Mouse (Mus musculus): ENCODE data around the gene Muc20. TPM values are rescaled to one million over a fixed set of nuclear protein-coding genes. Genes with fewer than 3 reads are reported as not detected.
A peak's percentile ranks its signal among the peaks of the same experiment; 100 is the strongest.

The Muc20 gene
- polyA plus RNA-seq (2015; fragmentation: Nextera tagmentation; extraction: Ambion mirVana) = 4.4 and 4.6 TPM in 2 replicates

DNA sequence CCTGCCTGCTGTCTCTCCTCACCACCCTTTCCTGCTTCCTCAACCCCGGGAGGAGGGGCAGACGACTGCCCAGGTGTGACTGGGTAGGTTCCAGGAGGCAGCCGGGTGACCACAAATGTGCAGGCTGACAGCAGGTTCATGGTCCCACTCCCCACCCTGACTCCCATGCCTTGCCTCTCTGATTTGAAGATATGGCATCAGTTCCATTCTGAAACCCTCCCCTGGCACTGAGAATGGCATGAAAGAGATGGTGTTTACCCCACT is at the start of gene Muc20:
Muc20 (minus strand) TSS at position 10 of the 264 bp plus-strand sequence.
- no peak for ATAC-seq (replicated peaks; ENCODE audit: low FRiP score)
- Histone ChIP-seq H3K9ac (no peak within 1 kb of the TSS), H3K27me3 (no peaks in the 10 kb centered on the region), H3K4me2 (0 out of 2 replicates have a peak within 1 kb of the TSS, but pooled peaks have one; percentile 6), H3K4me3 (replicated peaks) (no peak within 1 kb of the TSS), H3K4me1 (peaks cover 13% of the 10 kb centered on the region; the same call in 1 of the 2 replicates), H3K36me3 (no peaks in the 10 kb centered on the region), H3K27ac (peak within 1 kb of the TSS; percentile 37; the same call in 1 of the 2 replicates), H3K9me3 (replicated peaks) (no peaks in the 10 kb centered on the region)
- 47% methylated on average over 3 of the region's 3 CpGs for WGBS

DNA sequence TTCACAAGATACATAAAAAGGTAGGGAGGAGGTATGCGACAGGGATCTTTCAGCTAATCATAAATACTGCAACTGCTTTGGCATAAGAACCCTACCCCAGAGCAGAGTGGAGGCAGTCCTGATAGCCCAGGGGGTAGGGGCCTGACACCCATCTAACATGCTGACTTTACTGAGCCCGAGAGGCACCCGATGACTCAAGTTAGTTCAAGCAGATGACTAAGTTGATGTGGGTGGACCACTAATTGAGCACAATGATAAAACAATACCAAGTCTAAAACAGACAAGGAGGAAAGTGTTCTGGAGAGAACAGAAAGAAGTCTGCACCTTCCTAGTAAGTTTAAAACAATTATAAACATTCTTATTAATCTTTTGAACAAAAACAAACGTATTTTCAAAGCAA is 34.3 kb upstream of the Muc20 start:
- 89% methylated on average over 4 of the region's 4 CpGs for WGBS
- no peak overlapping the region for H3K4me3 ChIP-seq (replicated peaks)
- no peaks in the 10 kb centered on the region for H3K4me1 ChIP-seq
- no peaks in the 10 kb centered on the region for H3K9me3 ChIP-seq (replicated peaks)
- no peak overlapping the region for H3K4me2 ChIP-seq
- H3K36me3 ChIP-seq = peaks cover 69% of the 10 kb centered on the region
- H3K27me3 ChIP-seq = no peaks in the 10 kb centered on the region
- H3K27ac ChIP-seq = no peak overlapping the region
- no peak for ATAC-seq (replicated peaks; ENCODE audit: low FRiP score)
- no peak overlapping the region for H3K9ac ChIP-seq

DNA sequence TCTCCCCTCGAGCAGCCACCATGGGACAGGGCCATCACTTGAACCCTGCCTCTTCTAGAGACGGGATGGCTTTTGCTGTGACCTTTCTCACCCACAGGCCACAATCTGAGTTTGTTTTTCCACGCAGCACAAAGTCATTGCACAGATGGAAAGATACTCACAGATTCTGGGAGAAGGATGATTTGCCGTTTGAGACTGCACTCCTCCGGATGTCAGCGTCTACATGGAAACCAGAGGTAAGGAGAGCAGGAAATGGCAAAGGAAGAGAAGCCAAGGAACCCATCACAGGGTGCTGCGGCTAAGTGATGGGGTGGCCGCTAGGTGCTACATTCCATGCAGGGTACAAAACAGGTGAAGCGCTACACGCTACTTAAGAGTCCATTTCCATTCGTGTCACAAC is 31.9 kb upstream of the Muc20 start:
- Histone ChIP-seq H3K9me3 (replicated peaks) (no peaks in the 10 kb centered on the region), H3K9ac (no peak overlapping the region), H3K36me3 (peaks cover 69% of the 10 kb centered on the region), H3K27ac (no peak overlapping the region), H3K4me3 (replicated peaks) (no peak overlapping the region), H3K4me1 (peaks cover 3% of the 10 kb centered on the region; the same call in 1 of the 2 replicates), H3K27me3 (no peaks in the 10 kb centered on the region), H3K4me2 (no peak overlapping the region)
- ATAC-seq (replicated peaks; ENCODE audit: low FRiP score) = no peak
- WGBS = 70% methylated on average over 11 of the region's 11 CpGs

DNA sequence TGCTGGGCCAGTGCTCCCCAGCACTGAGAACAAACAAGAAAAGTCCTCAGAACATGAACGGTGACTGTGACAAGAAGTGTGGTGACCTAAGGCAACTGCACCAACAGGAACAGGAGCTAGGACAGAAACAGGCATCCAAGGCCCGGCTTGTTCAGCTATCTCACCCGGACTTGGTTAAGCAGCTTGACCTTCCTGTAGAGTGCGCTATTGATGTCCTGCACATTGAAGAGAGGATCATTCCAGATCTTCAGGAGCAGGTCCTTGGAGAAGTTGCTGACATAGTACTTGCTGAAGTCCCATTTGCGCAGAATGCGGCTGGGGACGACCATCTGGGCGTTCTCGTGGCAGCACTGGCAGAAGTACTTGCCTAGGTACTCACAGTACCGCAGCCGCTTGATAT is 29.3 kb upstream of the Muc20 start:
- H3K27me3 ChIP-seq = no peaks in the 10 kb centered on the region
- H3K36me3 ChIP-seq = peaks cover 69% of the 10 kb centered on the region
- no peak overlapping the region for H3K27ac ChIP-seq
- H3K4me3 ChIP-seq (replicated peaks) = no peak overlapping the region
- ATAC-seq (replicated peaks; ENCODE audit: low FRiP score) = no peak
- WGBS = 95% methylated on average over 11 of the region's 11 CpGs
- no peaks in the 10 kb centered on the region for H3K9me3 ChIP-seq (replicated peaks)
- no peak overlapping the region for H3K9ac ChIP-seq
- no peak overlapping the region for H3K4me2 ChIP-seq
- peaks cover 3% of the 10 kb centered on the region; the same call in 1 of the 2 replicates for H3K4me1 ChIP-seq

DNA sequence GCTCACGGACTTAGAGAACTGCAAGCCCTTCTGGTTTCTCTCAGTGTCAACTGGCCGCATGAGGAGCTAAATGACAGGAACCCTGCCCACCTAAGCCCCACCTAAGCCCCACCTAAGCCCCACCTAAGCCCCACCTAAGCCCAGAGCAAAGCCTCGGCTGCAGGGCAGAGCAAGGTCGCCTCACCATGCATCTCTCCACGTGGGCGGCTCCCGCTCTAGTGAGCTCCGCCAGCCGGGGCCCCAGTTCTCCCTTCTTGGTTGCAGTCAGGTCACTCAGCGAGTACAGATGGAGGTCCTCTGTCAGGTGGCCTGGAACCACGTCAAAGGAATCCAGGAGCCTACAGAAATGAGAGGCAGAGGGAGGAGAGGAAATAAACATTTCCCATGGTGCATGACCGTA is 28.1 kb upstream of the Muc20 start:
- peak; percentile 44 for ATAC-seq (replicated peaks; ENCODE audit: low FRiP score)

DNA sequence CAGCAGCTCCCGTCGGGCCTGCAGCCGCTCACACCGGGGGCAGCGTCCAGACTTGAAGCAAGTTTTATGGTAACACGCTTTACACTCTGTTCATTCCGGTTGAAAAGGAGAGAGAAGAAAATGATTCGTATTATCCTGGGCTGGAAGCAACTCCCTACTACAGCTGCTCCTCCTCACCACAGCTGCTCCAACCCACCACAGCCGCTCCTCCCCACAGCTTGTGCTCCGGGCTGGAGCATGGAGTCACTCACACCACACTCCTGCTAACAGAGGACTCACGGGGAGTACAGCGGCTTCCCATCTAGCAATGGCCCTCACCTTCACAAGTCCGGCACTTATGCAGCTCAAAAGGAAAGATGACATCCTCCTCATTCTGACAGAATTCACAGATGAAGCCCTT is 26.8 kb upstream of the Muc20 start:
- Histone ChIP-seq H3K9ac (no peak overlapping the region), H3K27ac (no peak overlapping the region), H3K4me3 (replicated peaks) (no peak overlapping the region), H3K9me3 (replicated peaks) (no peaks in the 10 kb centered on the region), H3K4me2 (no peak overlapping the region), H3K36me3 (peaks cover 58% of the 10 kb centered on the region), H3K4me1 (peaks cover 3% of the 10 kb centered on the region; the same call in 1 of the 2 replicates), H3K27me3 (no peaks in the 10 kb centered on the region)
- ATAC-seq (replicated peaks; ENCODE audit: low FRiP score) = no peak
- WGBS = 74% methylated on average over 13 of the region's 13 CpGs

More for the DNA sequence above, 28.1 kb upstream of the Muc20 start:
- H3K27me3 ChIP-seq = no peaks in the 10 kb centered on the region
- H3K4me2 ChIP-seq = no peak overlapping the region
- no peak overlapping the region for H3K9ac ChIP-seq
- no peaks in the 10 kb centered on the region for H3K9me3 ChIP-seq (replicated peaks)
- H3K36me3 ChIP-seq = peaks cover 69% of the 10 kb centered on the region
- no peak overlapping the region for H3K4me3 ChIP-seq (replicated peaks)
- 50% methylated on average over 12 of the region's 12 CpGs for WGBS
- peaks cover 3% of the 10 kb centered on the region; the same call in 1 of the 2 replicates for H3K4me1 ChIP-seq
- H3K27ac ChIP-seq = no peak overlapping the region

DNA sequence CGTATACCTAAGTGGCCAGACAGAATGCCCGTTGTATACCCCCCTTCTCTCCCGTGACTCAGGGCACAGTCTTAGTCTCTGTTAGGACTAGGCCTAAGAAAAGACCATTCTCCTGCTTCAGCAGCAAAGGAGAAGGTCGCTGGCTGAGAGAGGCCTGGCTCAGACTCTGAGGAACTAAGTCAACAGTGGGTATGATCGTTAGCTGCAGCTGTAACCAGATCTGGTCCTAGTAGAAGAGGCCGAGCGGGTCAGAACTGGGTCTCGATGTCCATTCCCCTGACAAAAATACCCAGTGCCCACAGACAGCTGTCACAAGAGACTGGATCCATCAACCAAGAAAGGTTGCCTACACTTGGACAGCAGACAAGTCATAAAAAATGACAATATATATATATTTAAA is 26.3 kb upstream of the Muc20 start:
- WGBS = 84% methylated on average over 8 of the region's 8 CpGs
- H3K4me2 ChIP-seq = no peak overlapping the region
- H3K9ac ChIP-seq = no peak overlapping the region
- no peaks in the 10 kb centered on the region for H3K9me3 ChIP-seq (replicated peaks)
- no peak for ATAC-seq (replicated peaks; ENCODE audit: low FRiP score)
- H3K36me3 ChIP-seq = peaks cover 52% of the 10 kb centered on the region
- no peak overlapping the region for H3K4me3 ChIP-seq (replicated peaks)
- H3K4me1 ChIP-seq = peaks cover 3% of the 10 kb centered on the region; the same call in 1 of the 2 replicates
- no peak overlapping the region for H3K27ac ChIP-seq
- H3K27me3 ChIP-seq = no peaks in the 10 kb centered on the region

DNA sequence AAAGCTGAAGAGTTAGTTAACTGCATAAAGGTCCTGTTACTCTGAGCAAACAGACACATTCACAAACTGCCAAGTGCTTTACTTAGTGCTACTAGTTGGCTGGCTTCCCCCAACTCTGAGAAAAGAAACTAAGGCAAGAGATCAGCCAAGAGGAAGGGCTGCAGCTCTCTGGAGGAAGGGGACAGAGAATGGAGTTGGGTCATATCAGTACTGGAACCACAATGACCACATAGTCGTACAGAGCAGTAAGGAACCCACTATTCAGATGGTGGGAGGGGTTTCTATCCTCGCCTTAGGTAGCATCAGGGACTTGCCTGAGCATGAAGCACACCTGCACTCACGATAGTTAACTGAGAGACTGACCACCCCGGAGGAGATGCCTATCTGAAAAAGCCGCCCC is 25.6 kb upstream of the Muc20 start:
- 87% methylated on average over 5 of the region's 5 CpGs for WGBS
- no peak overlapping the region for H3K27ac ChIP-seq
- peaks cover 3% of the 10 kb centered on the region; the same call in 1 of the 2 replicates for H3K4me1 ChIP-seq
- H3K27me3 ChIP-seq = no peaks in the 10 kb centered on the region
- H3K9ac ChIP-seq = no peak overlapping the region
- H3K9me3 ChIP-seq (replicated peaks) = no peaks in the 10 kb centered on the region
- no peak for ATAC-seq (replicated peaks; ENCODE audit: low FRiP score)
- no peak overlapping the region for H3K4me3 ChIP-seq (replicated peaks)
- H3K36me3 ChIP-seq = peaks cover 48% of the 10 kb centered on the region
- no peak overlapping the region for H3K4me2 ChIP-seq

DNA sequence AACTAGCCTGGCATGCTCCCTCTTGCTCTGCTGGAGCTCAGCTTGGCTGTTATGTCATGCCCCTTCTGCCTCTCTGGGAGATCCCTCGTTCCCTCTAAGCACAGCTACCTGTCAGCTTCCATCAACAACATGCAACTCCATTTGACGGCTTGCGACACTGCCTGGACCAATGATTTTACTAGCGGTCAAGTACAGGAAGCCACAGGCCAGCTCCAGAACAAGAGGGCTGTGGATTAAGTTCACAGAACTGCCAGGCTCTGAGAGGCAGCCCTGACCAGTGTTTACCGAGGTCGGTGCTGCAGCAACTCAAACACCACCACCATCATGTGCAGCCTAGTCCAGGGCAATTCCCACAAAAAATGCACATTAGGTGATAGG is 25.2 kb upstream of the Muc20 start:
- Histone ChIP-seq H3K27me3 (no peaks in the 10 kb centered on the region), H3K36me3 (peaks cover 45% of the 10 kb centered on the region), H3K9ac (no peak overlapping the region), H3K4me2 (no peak overlapping the region), H3K4me1 (peaks cover 3% of the 10 kb centered on the region; the same call in 1 of the 2 replicates), H3K9me3 (replicated peaks) (no peaks in the 10 kb centered on the region), H3K4me3 (replicated peaks) (no peak overlapping the region), H3K27ac (no peak overlapping the region)
- ATAC-seq (replicated peaks; ENCODE audit: low FRiP score) = no peak
- 69% methylated on average over 6 of the region's 6 CpGs for WGBS

DNA sequence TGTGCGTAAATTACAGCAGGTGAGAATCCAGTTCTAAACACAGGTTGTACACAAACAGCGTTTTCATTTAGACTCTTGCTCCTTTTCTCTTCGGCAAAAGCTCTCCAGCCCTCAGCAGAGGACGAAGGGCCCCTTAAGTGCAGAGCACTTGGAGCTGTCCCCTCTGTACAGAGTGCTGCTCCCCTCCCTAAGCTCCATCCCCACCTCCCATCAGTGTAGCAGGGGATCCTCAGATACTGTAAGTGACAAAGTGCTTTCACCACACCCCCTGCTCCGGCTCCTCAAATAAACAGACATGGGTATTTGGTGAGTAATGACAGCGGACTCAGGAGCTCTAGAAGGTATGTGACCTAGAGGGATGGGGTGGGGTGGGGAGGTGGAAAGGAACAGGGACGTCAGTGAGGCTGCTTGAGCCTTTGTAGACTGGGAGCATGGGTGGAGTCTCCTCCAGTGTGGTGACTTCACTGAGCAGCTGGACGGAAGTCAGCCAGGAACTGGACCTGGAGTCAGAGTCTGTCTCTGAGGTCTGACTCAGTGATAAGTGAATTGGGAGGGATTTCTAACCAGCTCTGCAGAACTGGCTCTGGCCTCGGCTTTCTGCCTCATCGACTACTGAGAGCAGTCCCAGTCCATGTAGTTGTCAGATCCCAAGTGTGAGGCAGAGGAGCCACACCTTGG is 24.7 kb upstream of the Muc20 start:
- no peak overlapping the region for H3K9ac ChIP-seq
- no peak overlapping the region for H3K4me3 ChIP-seq (replicated peaks)
- H3K27ac ChIP-seq = no peak overlapping the region
- H3K4me2 ChIP-seq = no peak overlapping the region
- ATAC-seq (replicated peaks; ENCODE audit: low FRiP score) = peak; percentile 37; the same call in 1 of the 2 replicates
- H3K27me3 ChIP-seq = no peaks in the 10 kb centered on the region
- H3K4me1 ChIP-seq = peaks cover 3% of the 10 kb centered on the region; the same call in 1 of the 2 replicates
- peaks cover 39% of the 10 kb centered on the region for H3K36me3 ChIP-seq
- 54% methylated on average over 10 of the region's 10 CpGs for WGBS
- H3K9me3 ChIP-seq (replicated peaks) = no peaks in the 10 kb centered on the region

DNA sequence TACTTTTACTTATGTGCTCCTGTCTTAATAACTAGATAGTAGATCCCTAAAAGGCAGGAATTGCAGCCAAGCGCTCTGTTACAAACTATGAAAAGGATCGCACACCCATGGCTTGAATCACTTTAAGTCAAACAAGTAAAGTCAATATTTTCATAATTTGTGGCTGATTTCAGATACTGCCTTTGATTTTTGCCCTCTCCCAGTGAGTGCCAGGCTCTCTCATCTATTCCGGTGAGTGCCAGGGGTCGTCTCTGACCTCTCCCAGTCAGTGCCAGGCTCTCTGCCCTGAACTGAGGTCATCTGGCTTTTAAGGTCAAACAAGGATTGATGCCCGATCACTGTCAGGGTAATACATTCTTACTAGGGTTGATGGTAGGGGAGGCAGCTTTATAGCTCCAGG is 21.2 kb upstream of the Muc20 start:
- no peaks in the 10 kb centered on the region for H3K9me3 ChIP-seq (replicated peaks)

DNA sequence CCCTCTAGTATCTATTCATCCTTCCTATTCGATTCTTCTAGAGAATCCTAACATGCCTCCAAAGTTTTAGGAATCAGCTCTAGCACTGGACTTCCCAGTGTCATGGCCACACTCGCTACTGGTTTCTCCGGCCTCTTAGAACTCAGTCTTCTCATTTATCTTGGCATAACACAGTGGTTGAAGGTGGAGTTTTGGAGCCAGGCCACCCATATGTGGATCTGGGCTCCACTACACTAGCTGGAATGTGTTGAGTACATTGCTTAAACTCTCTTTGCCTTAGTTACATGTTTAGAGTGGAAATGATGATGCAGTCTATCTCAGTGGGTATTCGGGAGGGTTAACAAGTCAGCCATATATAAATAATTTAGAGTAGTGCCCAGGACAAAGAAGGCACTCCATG is 20.8 kb upstream of the Muc20 start:
- 91% methylated on average over 4 of the region's 4 CpGs for WGBS

More for the DNA sequence above, 21.2 kb upstream of the Muc20 start:
- WGBS = 86% methylated on average over 5 of the region's 5 CpGs
- H3K27ac ChIP-seq = no peak overlapping the region
- no peak overlapping the region for H3K9ac ChIP-seq
- ATAC-seq (replicated peaks; ENCODE audit: low FRiP score) = no peak
- no peak overlapping the region for H3K4me3 ChIP-seq (replicated peaks)
- H3K27me3 ChIP-seq = no peaks in the 10 kb centered on the region
- peaks cover 7% of the 10 kb centered on the region; the same call in 1 of the 2 replicates for H3K36me3 ChIP-seq
- H3K4me1 ChIP-seq = peaks cover 16% of the 10 kb centered on the region
- no peak overlapping the region for H3K4me2 ChIP-seq

More for the DNA sequence above, 20.8 kb upstream of the Muc20 start:
- H3K4me2 ChIP-seq = no peak overlapping the region
- no peaks in the 10 kb centered on the region for H3K27me3 ChIP-seq
- no peak overlapping the region for H3K27ac ChIP-seq
- peaks cover 3% of the 10 kb centered on the region; the same call in 1 of the 2 replicates for H3K36me3 ChIP-seq
- H3K4me1 ChIP-seq = peaks cover 16% of the 10 kb centered on the region
- no peak for ATAC-seq (replicated peaks; ENCODE audit: low FRiP score)
- H3K9ac ChIP-seq = no peak overlapping the region
- H3K9me3 ChIP-seq (replicated peaks) = no peaks in the 10 kb centered on the region
- no peak overlapping the region for H3K4me3 ChIP-seq (replicated peaks)
